Mouse (Mus musculus): Measurements from ENCODE around the gene Atp2a2.
A peak's percentile ranks its signal among the peaks of the same experiment; 100 is the strongest.
"Not testable (repeated sequence)": the region's sequence is repeated elsewhere in the genome, so short reads cannot be mapped to it uniquely, and the experiment has no call there.

Atp2a2 gene

DNA sequence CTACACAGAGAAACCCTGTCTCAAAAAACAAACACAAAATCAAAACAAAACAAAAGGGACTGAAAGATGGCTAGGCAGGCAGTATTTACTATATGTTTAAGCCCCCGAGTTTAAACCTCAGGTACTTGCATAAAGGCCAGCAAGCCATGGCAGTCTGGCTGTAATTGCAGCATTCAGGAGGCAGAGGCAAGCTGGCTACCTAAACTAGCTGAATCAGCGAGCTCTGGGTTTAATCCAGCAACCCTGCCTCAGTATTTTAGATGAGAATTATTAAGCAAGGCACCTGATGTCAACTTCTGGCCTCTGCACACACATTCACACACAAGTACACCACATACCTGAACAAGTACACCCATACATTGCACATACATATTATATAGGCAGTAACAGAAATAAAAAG lies 4.0 kb downstream of the Atp2a2 start:
- peak in 1 of 2 experiments; percentile 17 for DNase-seq (ENCODE audit: low spot score in 2 of 2)

DNA sequence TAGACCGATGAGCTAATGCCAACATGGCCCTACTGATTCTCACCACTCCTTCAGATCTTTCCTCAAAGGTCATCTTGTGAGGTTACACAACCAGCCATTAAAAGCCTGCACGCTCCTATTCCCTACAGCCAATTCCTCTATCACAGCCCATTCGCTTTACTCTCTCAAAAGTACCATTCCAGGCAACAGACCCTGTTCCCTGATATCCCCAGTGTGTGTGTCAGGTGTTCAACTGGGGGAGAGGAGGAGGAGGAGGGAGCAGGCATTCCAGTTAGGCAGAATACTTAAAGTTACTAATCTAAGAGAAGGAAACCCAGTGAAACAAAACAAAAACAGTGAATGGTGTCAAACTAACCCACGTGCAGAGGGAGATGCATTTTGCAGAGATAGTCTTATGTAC lies 5.0 kb downstream of the Atp2a2 start:
- DNase-seq (ENCODE audit: low spot score in 2 of 2): peak in 1 of 2 experiments; percentile 14

GRCm38 (mm10) chr5:122494449-122494848 lies 7.6 kb downstream of the Atp2a2 start:
- DNase-seq (ENCODE audit: low spot score in 2 of 2): no peak

DNA sequence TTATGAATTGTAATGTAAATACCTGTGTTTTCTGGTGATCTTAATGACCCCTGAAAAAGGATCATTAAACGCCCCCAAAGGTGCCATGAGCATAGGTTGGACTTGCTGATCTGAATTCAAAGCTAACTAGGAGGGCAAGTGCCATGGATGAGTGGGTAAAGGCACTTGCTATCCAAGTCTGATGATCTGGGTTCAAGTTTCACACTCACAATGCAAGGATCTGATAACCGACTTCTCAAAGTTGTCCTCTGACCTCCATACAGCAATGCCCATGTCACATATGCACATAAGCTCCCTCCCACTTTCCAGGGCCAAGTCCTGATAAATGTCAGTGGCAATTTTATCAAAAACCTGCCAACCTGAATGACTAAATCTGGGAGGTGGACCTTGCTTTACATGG lies 9.0 kb downstream of the Atp2a2 start:
- no peak for DNase-seq (ENCODE audit: low spot score in 2 of 2)

- no peak for DNase-seq (ENCODE audit: low spot score in 2 of 2)
Measured at GRCm38 (mm10) chr5:122491385-122491784, 10.6 kb downstream of the Atp2a2 start.

DNA sequence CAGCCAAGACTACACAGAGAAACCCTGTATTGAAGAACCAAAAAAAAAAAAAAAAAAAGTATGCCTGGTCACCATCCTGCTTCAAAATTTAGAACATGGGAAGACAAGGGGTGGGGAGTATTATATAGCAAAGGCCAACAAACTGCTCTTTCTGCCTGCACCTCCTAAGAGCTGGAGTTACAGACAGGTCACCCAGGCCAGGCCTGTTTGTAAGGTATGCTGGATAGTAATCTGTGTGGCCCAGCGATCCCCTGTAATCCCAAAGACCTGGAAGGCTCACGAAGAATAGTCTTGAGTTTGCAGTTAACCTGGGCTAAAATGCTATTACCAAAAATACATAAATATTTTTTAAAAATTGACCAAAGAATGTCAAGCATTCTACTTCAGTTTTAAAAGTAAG lies 11.9 kb downstream of the Atp2a2 start:
- no peak for DNase-seq (ENCODE audit: low spot score in 2 of 2)

- no peak for DNase-seq (ENCODE audit: low spot score in 2 of 2)
Measured at GRCm38 (mm10) chr5:122487825-122488224, 14.2 kb downstream of the Atp2a2 start.

GRCm38 (mm10) chr5:122486243-122486642 lies 15.8 kb downstream of the Atp2a2 start:
- not testable (repeated sequence) for DNase-seq (ENCODE audit: low spot score in 2 of 2)

- DNase-seq (ENCODE audit: low spot score in 2 of 2): no peak
Measured at GRCm38 (mm10) chr5:122482733-122483391, 19.2 kb downstream of the Atp2a2 start.

- DNase-seq (ENCODE audit: low spot score in 2 of 2): no peak
Measured at GRCm38 (mm10) chr5:122481844-122482243, 20.2 kb downstream of the Atp2a2 start.

DNA sequence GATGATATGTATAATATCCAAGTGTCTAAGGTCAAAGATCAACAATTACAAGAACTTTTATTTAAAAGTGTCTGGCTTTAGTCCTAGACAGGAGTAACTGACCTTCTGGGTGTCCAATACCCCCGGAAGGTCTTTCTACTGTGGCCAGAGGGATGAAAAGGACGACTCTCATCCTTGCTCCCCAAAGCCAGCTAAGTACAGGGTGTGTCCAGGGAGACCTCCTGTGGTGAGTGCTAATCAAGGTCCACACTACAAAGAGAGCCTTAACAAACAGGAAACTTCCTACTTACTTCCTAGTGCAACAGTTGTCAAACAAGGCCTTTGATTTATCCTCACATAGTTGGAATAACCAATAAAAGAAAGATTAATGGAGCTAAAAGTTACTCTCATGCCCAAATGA lies 22.9 kb downstream of the Atp2a2 start:
- DNase-seq (ENCODE audit: low spot score in 2 of 2): no peak

GRCm38 (mm10) chr5:122477492-122477891 lies 24.5 kb downstream of the Atp2a2 start:
- DNase-seq (ENCODE audit: low spot score in 2 of 2): no peak

- DNase-seq (ENCODE audit: low spot score in 2 of 2): no peak
Measured at GRCm38 (mm10) chr5:122476078-122476477, 25.9 kb downstream of the Atp2a2 start.

GRCm38 (mm10) chr5:122474643-122475363 lies 27.2 kb downstream of the Atp2a2 start:
- DNase-seq (ENCODE audit: low spot score in 2 of 2): no peak

DNA sequence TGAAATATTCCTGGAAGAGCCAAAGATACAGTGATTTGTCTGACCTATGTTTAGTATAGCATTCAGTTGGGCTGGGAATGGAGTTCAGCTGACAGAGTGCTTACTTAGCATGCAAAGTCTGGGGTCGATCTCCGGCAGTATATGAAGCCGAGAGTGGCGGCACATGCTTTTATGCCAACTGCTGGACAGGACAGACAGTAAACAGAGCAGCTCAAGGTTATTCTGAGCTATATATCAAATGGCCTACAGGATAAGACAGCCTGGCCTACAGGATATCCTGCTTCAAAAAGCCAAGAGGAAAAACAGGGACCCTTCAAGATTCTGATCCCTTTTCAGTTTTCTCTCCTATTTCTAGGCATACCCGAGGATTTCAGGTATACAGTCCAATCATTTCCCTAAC lies 30.4 kb downstream of the Atp2a2 start:
- no peak for DNase-seq (ENCODE audit: low spot score in 2 of 2)

- DNase-seq (ENCODE audit: low spot score in 2 of 2): no peak
Measured at GRCm38 (mm10) chr5:122461431-122461830, 40.6 kb downstream of the Atp2a2 start.

DNA sequence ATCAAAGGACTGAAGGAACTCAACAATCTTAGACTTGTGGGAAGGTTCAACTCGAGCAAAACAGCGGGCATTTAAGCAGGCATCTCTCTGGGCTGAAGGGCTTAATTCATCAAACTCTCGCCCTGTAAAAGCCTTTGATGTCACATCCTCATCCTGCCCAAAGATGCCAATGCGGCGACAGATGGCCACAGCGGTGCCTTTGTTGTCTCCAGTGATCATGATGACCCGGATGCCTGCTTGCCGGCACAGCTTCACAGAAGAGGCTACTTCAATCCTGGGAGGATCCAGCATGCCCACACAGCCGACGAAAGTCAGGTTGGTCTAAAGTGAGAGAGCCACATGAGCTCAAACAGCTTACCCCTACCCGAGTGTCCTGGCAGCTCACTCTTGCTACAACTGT lies 41.4 kb downstream of the Atp2a2 start:
- peak in 1 of 2 experiments; percentile 39 for DNase-seq (ENCODE audit: low spot score in 2 of 2)

GRCm38 (mm10) chr5:122459335-122459734 lies 42.7 kb downstream of the Atp2a2 start:
- no peak for DNase-seq (ENCODE audit: low spot score in 2 of 2)

- no peak for DNase-seq (ENCODE audit: low spot score in 2 of 2)
Measured at GRCm38 (mm10) chr5:122458066-122458465, 44.0 kb downstream of the Atp2a2 start.

DNA sequence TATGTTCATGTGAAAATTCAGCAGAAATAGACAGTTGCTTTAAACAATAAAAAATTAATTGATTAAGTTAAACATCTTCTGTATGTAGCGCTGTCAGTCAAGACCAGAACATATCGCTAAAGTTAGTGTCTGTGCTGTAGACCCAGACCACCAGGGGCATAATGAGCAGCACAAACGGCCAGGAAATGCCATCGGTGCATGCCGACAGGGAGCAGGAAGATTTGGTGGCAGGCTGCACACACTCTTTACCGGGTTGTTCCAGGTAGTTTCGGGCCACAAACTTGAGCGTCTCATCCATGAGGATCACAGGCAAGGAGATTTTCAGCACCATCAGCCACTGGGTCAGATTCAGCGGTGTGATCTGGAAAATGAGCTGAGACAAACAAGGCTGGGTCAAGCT lies 45.0 kb downstream of the Atp2a2 start:
- DNase-seq (ENCODE audit: low spot score in 2 of 2): not testable (repeated sequence)

DNA sequence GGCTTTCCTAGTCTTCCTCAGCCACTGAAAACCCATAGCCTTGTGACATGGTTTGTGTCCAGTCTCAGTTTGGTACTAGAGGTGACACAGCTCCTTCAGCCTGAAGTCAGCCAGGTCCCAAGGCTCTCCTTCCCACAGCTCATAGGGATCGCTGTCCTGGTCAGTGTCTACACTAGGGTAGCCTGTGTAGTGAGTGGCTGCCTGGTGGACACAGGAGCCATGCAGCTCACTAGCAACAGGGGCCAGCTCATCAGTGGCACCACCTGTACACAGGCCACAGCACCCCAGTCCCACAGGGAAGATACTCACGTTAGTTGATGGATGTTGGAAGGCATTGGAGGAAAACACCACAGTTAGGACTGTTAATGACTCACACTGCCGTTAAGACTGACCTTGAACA lies 46.4 kb downstream of the Atp2a2 start:
- DNase-seq (ENCODE audit: low spot score in 2 of 2): no peak

DNA sequence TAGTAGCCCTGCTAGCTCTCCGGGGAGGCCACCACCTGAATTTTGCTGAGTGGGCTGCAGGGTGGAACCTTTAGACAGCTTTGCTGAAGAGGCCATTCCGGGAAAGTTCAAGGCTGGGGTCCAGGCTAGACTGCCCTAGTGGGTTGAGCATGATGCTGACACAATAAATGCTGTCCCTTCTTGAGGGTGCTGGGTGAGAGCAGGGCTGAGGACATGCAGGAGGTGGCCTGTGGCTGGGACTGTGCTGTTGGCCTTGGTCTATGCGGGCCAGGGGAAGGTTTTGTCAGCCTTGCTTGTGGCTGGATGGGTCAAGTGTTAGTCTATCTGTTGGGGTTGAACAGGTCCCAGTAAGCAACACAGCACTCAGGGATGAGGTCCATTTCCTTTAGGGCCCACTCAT lies 47.1 kb downstream of the Atp2a2 start:
- DNase-seq (ENCODE audit: low spot score in 2 of 2): peak in 1 of 2 experiments; percentile 24

- DNase-seq (ENCODE audit: low spot score in 2 of 2): peak in 1 of 2 experiments; percentile 32
Measured at GRCm38 (mm10) chr5:122454442-122454841, 47.6 kb downstream of the Atp2a2 start.
